Mouse (Mus musculus): ENCODE results near the gene Pcid2. TPM values are rescaled to one million over a fixed set of nuclear protein-coding genes. Genes with fewer than 3 reads are reported as not detected.

Gene Pcid2
- polyA plus RNA-seq, 1 experiment from 2014 or later, result 8.8 TPM

- H3K4me1 ChIP-seq (ENCODE audit: insufficient read depth), result peaks cover 3% of the 10 kb centered on the region; the same call in 1 of the 2 replicates
- 70% methylated on average over 3 of the region's 3 CpGs for WGBS (ENCODE audit: insufficient replicate concordance)
These were observed 13.3 kb upstream of the Pcid2 start for GRCm38 (mm10) chr8:13118516-13118915.

GRCm38 (mm10) chr8:13117096-13117495, 11.8 kb upstream of the Pcid2 start:
- Histone ChIP-seq H3K9ac (replicated peaks) (no peak overlapping the region), H3K27ac (ENCODE audit: low read depth) (no peak overlapping the region), H3K36me3 (replicated peaks; ENCODE audit: insufficient read depth, low read length) (peaks cover 52% of the 10 kb centered on the region), H3K27me3 (ENCODE audit: insufficient read depth, low read length) (no peaks in the 10 kb centered on the region), H3K4me2 (ENCODE audit: low read depth, low read length) (no peak overlapping the region), H3K4me3 (ENCODE audit: low read depth, low read length) (no peak overlapping the region), H3K9me3 (ENCODE audit: low read length) (no peaks in the 10 kb centered on the region), H3K4me1 (ENCODE audit: insufficient read depth) (peaks cover 3% of the 10 kb centered on the region; the same call in 1 of the 2 replicates)
- WGBS (ENCODE audit: insufficient replicate concordance), result 89% methylated on average over 2 of the region's 2 CpGs
- TF ChIP-seq CTCF (IDR thresholded peaks at IDR 0.05; ENCODE audit: low read depth), result no peak
- DNase-seq (no peak), ATAC-seq (no peak)

More at GRCm38 (mm10) chr8:13118516-13118915, 13.3 kb upstream of the Pcid2 start:
- Histone ChIP-seq H3K4me3 (ENCODE audit: low read depth, low read length) (no peak overlapping the region), H3K9ac (replicated peaks) (no peak overlapping the region), H3K27ac (ENCODE audit: low read depth) (no peak overlapping the region), H3K36me3 (replicated peaks; ENCODE audit: insufficient read depth, low read length) (peaks cover 54% of the 10 kb centered on the region), H3K27me3 (ENCODE audit: insufficient read depth, low read length) (no peaks in the 10 kb centered on the region), H3K4me2 (ENCODE audit: low read depth, low read length) (no peak overlapping the region), H3K9me3 (ENCODE audit: low read length) (no peaks in the 10 kb centered on the region)
- TF ChIP-seq EP300 (IDR thresholded peaks at IDR 0.05; ENCODE audit: low read depth), result no peak
- no peak for TF ChIP-seq CTCF (IDR thresholded peaks at IDR 0.05; ENCODE audit: low read depth)
- no peak for ATAC-seq
- no peak for DNase-seq

DNA sequence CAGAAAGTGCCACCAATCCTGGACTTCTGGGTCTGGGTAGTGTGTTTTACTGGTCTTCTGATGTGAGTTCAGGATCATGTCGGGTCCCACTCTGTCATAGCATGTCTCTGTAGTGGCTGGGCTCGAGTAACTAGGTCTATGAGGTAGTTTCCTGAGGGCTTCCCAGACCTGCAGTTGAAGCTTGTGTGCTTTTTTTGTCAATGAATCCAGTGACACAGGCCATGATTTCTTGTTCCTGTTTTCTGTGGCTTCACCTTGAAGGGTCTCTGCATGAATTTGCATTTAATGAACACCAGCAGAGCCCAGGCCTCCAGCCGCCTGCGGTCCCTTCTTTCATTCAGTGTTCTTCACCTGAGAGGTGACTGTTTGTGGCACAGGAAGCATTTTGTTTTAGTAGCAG, 8.0 kb upstream of the Pcid2 start:
- ATAC-seq, result no peak
- no peaks in the 10 kb centered on the region for H3K9me3 ChIP-seq (ENCODE audit: low read length)
- H3K36me3 ChIP-seq (replicated peaks; ENCODE audit: insufficient read depth, low read length), result peaks cover 27% of the 10 kb centered on the region
- TF ChIP-seq CTCF (IDR thresholded peaks at IDR 0.05; ENCODE audit: low read depth), result no peak
- TF ChIP-seq EP300 (IDR thresholded peaks at IDR 0.05; ENCODE audit: low read depth), result no peak
- H3K4me3 ChIP-seq (ENCODE audit: low read depth, low read length), result no peak overlapping the region
- WGBS (ENCODE audit: insufficient replicate concordance), result 78% methylated on average over 4 of the region's 4 CpGs
- no peak overlapping the region for H3K27ac ChIP-seq (ENCODE audit: low read depth)
- H3K4me1 ChIP-seq (ENCODE audit: insufficient read depth), result peaks cover 12% of the 10 kb centered on the region; the same call in 1 of the 2 replicates
- no peak for DNase-seq
- no peaks in the 10 kb centered on the region for H3K27me3 ChIP-seq (ENCODE audit: insufficient read depth, low read length)
- H3K4me2 ChIP-seq (ENCODE audit: low read depth, low read length), result no peak overlapping the region
- no peak overlapping the region for H3K9ac ChIP-seq (replicated peaks)

DNA sequence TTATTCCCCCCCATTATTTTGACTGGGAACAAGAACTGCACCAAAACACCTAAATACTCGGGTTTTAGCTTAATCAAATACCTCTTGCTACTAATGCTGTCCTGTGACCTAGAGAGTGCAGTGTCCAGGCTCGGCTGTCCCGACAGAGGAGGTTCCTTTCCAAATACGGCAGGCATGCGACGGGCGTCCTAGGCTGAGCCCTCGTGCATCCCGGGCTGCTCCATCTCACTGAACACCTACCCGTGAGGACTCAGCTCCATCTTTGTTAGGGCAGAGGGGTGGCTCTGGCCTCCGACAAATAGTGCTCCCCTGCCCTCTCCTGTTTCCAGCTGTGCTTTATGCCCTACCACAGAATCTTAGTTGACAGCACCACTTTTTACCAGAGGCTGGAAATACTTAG, 6.7 kb upstream of the Pcid2 start:
- Histone ChIP-seq H3K9me3 (ENCODE audit: low read length) (no peaks in the 10 kb centered on the region), H3K36me3 (replicated peaks; ENCODE audit: insufficient read depth, low read length) (peaks cover 24% of the 10 kb centered on the region), H3K4me1 (ENCODE audit: insufficient read depth) (peaks cover 17% of the 10 kb centered on the region), H3K4me3 (ENCODE audit: low read depth, low read length) (no peak overlapping the region), H3K27ac (ENCODE audit: low read depth) (no peak overlapping the region), H3K9ac (replicated peaks) (no peak overlapping the region), H3K27me3 (ENCODE audit: insufficient read depth, low read length) (no peaks in the 10 kb centered on the region), H3K4me2 (ENCODE audit: low read depth, low read length) (no peak overlapping the region)
- DNase-seq (no peak), ATAC-seq (no peak)
- WGBS (ENCODE audit: insufficient replicate concordance), result 85% methylated on average over 11 of the region's 11 CpGs
- TF ChIP-seq CTCF (IDR thresholded peaks at IDR 0.05; ENCODE audit: low read depth) (no peak), EP300 (IDR thresholded peaks at IDR 0.05; ENCODE audit: low read depth) (no peak)

DNA sequence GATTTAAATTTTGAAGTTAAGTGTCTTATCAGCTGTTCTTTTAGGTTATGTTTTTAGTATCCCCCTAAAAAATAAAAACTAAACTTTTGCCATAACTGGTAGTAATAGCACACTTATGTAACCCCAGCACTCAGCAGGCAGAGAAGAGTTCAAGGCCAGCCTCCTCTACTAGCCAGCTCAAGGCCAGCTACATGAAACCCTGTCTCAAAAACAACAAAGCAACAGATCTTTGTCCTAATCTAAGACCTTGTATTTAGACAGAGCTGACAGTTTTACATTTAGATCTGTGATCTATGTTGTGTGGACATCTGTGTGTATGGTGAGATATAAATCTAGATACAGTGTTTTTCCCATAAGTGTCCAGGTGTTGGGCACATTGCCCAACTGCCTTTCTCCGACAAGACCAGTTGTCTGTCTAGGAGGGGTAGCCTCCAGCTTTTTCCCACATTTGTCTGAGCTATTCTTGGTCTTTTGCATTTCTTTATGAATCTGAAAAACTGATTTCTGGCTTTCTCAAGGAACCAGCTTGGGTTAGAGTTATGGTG, 4.2 kb upstream of the Pcid2 start:
- H3K36me3 ChIP-seq (replicated peaks; ENCODE audit: insufficient read depth, low read length), result peaks cover 13% of the 10 kb centered on the region; the same call in 1 of the 2 replicates
- peak overlapping the region; percentile 2; the same call in 1 of the 2 replicates for H3K4me3 ChIP-seq (ENCODE audit: low read depth, low read length)
- H3K27me3 ChIP-seq (ENCODE audit: insufficient read depth, low read length), result no peaks in the 10 kb centered on the region
- no peaks in the 10 kb centered on the region for H3K9me3 ChIP-seq (ENCODE audit: low read length)
- peaks cover 20% of the 10 kb centered on the region for H3K4me1 ChIP-seq (ENCODE audit: insufficient read depth)
- peak overlapping the region; percentile 39; the same call in 1 of the 2 replicates for H3K9ac ChIP-seq (replicated peaks)
- no peak for ATAC-seq
- peak overlapping the region; percentile 92 for H3K27ac ChIP-seq (ENCODE audit: low read depth)
- 42% methylated on average over 1 of the region's 1 CpGs for WGBS (ENCODE audit: insufficient replicate concordance)
- DNase-seq, result no peak
- no peak for TF ChIP-seq CTCF (IDR thresholded peaks at IDR 0.05; ENCODE audit: low read depth)
- TF ChIP-seq EP300 (IDR thresholded peaks at IDR 0.05; ENCODE audit: low read depth), result no peak
- H3K4me2 ChIP-seq (ENCODE audit: low read depth, low read length), result peak overlapping the region; percentile 67

DNA sequence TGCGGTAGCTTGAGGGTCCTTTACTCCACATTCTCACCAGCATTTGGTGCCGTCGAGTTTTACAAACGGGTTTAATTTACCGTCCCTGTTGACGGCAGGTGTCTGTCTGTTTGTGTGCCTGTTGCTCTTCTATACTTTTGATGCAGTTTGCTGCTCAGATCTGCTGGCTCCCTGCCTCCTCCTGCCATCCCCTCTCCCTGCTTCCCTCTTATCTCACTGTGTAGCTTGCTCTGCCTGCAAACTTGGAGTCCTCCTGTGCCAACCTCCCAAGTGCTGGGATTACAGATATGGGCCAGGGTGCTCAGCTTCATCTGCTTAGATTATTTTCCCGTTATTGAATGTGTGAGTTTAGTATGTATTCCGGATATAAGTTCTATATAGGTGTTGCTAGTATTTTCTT, 3.7 kb upstream of the Pcid2 start:
- peaks cover 23% of the 10 kb centered on the region for H3K4me1 ChIP-seq (ENCODE audit: insufficient read depth)
- H3K36me3 ChIP-seq (replicated peaks; ENCODE audit: insufficient read depth, low read length), result peaks cover 13% of the 10 kb centered on the region; the same call in 1 of the 2 replicates
- ATAC-seq (0 out of 2 replicates have a peak, but pooled peaks have one; percentile 3), DNase-seq (peak; percentile 56)
- peak overlapping the region; percentile 92 for H3K27ac ChIP-seq (ENCODE audit: low read depth)
- H3K4me3 ChIP-seq (ENCODE audit: low read depth, low read length), result peak overlapping the region; percentile 22
- H3K4me2 ChIP-seq (ENCODE audit: low read depth, low read length), result peak overlapping the region; percentile 67
- peak overlapping the region; percentile 44 for H3K9ac ChIP-seq (replicated peaks)
- TF ChIP-seq EP300 (IDR thresholded peaks at IDR 0.05; ENCODE audit: low read depth) (peak; percentile 96), CTCF (IDR thresholded peaks at IDR 0.05; ENCODE audit: low read depth) (no peak)
- 62% methylated on average over 8 of the region's 8 CpGs for WGBS (ENCODE audit: insufficient replicate concordance)
- H3K9me3 ChIP-seq (ENCODE audit: low read length), result no peaks in the 10 kb centered on the region
- no peaks in the 10 kb centered on the region for H3K27me3 ChIP-seq (ENCODE audit: insufficient read depth, low read length)

All from liver, postnatal 0 days (tissue).